Mouse (Mus musculus) forebrain, embryonic 12.5 days (tissue): ENCODE results near the gene Tnni1. TPM values are rescaled to one million over a fixed set of nuclear protein-coding genes. Genes with fewer than 3 reads are reported as not detected.
A peak's percentile ranks its signal among the peaks of the same experiment; 100 is the strongest.

Experiments
- ATAC-seq: fragments of 200-750 bp; cut with Nextera tagmentation; 2 replicates; pipeline ENCODE4 v1.8.0; 2017; ENCODE audit warnings: moderate TSS enrichment; ENCODE audit not compliant: low FRiP score
- H3K27ac ChIP-seq: fragments of 300-500 bp; sonication (generic); 2 replicates; pipeline ENCODE4 v1.5.1; 2016; ENCODE audit warnings: mild to moderate bottlenecking
- H3K27me3 ChIP-seq: fragments of 300-500 bp; sonication (generic); 2 replicates; pipeline ENCODE4 v1.6.1; 2016; ENCODE audit warnings: mild to moderate bottlenecking
- H3K36me3 ChIP-seq: fragments of 300-500 bp; sonication (generic); replicated peaks from 2 replicates; pipeline ENCODE4 v1.6.1; 2016; ENCODE audit warnings: mild to moderate bottlenecking
- H3K4me1 ChIP-seq: fragments of 300-500 bp; sonication (generic); 2 replicates; pipeline ENCODE4 v1.6.1; 2016
- H3K4me2 ChIP-seq: fragments of 300-500 bp; sonication (generic); 2 replicates; pipeline ENCODE4 v1.6.1; 2016; ENCODE audit warnings: mild to moderate bottlenecking, moderate library complexity
- H3K4me3 ChIP-seq: fragments of 300-500 bp; sonication (generic); replicated peaks from 2 replicates; pipeline ENCODE4 v1.5.1; 2016; ENCODE audit warnings: mild to moderate bottlenecking
- H3K9ac ChIP-seq: fragments of 300-500 bp; sonication (generic); 2 replicates; pipeline ENCODE4 v1.6.1; 2016; ENCODE audit warnings: mild to moderate bottlenecking
- H3K9me3 ChIP-seq: fragments of 300-500 bp; sonication (generic); 2 replicates; pipeline ENCODE4 v1.6.1; 2016
- WGBS: fragments of 180-500 bp; shearing (Covaris S2); methylation state at CpG from one replicate; pipeline ENCODE4 v1.1.7; 2016; 5-methylcytosine and 5-hydroxymethylcytosine counted together
- polyA plus RNA-seq: library from polyadenylated mRNA; unstranded; fragments of >200 nt; fragmentation: Nextera tagmentation; extraction: Ambion mirVana; gene quantifications from 2 replicates; pipeline ENCODE4 v1.2.1, GENCODE M21; 2016

Tnni1 gene
- polyA plus RNA-seq, 1 experiment from 2014 or later: 1.4 TPM

DNA sequence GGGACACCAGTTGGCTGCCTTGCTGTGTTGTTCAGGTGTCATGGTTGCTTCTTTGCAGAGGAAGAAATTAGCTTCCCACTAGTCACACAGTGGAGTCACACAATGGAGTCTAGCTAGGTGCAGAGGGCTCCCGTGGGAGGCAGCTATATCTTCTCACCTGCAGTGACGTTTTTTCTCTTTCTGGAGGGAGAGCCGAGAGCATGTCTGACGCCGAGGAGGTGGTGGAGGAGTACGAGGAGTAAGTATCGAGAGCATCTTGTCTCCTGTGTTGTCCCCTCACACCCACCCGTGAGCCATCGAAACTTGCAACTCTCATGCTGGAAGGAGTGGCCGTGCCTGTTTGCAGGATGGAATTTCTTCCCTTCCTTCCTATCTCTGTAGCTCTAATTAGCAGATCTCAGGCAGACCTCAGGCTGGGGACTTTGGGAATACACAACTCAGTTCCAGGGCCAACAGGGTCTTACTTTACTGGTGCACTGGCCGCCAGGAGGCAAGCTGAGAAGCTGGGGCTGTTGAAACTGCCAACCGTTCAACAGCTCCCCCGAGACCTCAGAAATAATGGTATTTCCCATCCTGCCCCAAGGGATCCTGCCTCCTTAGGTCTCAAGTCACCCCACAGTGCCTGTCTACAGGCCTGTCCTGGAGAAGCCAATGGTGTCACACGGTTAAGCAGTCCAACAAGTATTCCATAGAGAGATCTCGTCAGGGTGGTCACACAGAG is 61.6 kb downstream of the Tnni1 start:
- no peaks in the 10 kb centered on the region; the same call in 1 of the 2 replicates for H3K4me1 ChIP-seq
- ATAC-seq: no peak
- no peak overlapping the region for H3K9ac ChIP-seq
- H3K4me3 ChIP-seq: no peak overlapping the region
- H3K27ac ChIP-seq: no peak overlapping the region
- H3K36me3 ChIP-seq: no peaks in the 10 kb centered on the region
- no peak overlapping the region for H3K4me2 ChIP-seq
- no peaks in the 10 kb centered on the region for H3K27me3 ChIP-seq
- WGBS: 78% methylated on average over 15 of the region's 15 CpGs
- H3K9me3 ChIP-seq: no peaks in the 10 kb centered on the region

GRCm38 (mm10) chr1:135843519-135844262 is 64.5 kb downstream of the Tnni1 start:
- no peak overlapping the region for H3K9ac ChIP-seq
- H3K9me3 ChIP-seq: no peaks in the 10 kb centered on the region
- no peaks in the 10 kb centered on the region for H3K27me3 ChIP-seq
- H3K36me3 ChIP-seq: no peaks in the 10 kb centered on the region
- H3K27ac ChIP-seq: no peak overlapping the region
- no peak for ATAC-seq
- H3K4me3 ChIP-seq: no peak overlapping the region
- H3K4me1 ChIP-seq: no peaks in the 10 kb centered on the region
- 92% methylated on average over 10 of the region's 10 CpGs for WGBS
- H3K4me2 ChIP-seq: no peak overlapping the region

DNA sequence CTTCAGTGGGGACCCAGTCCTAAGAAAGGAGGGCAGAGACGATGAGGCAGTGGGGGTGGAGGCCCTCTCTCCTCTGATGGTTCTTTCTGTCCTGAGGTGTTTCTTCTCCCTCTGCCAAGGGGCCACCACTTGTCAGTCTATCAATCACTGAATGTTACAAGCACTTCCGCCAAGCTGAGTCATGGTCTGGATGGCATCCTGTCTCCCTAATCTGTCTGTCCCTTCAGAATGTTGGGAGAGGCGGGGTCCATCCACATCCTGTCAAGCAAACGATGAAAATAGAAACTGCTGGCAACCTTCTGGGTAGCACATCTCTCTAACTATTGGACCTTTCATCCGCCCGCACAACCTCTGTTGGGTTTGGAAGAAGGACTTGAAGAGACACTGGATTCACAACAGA is 65.2 kb downstream of the Tnni1 start:
- Histone ChIP-seq H3K27ac (no peak overlapping the region), H3K4me2 (no peak overlapping the region)
- 85% methylated on average over 6 of the region's 6 CpGs for WGBS

DNA sequence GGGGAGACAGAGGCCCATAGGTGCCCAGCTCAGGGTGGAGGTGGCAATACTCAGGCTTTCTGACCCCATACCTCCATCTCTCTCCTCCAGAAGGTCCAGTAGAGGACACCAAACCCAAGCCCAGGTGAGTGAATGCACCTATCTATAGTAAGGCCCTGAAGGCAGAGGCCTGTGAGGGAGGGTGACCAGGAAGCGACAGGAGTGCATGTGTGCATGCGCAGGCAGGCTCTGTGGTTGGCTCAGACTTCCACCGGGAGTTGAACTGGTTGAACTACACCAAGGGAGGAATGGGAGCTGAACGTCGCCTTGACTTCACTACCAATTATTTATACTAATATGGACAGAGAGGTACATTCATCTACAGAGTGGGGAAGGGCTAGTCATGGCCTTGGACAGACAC is 67.4 kb downstream of the Tnni1 start:
- Histone ChIP-seq H3K27ac (no peak overlapping the region), H3K9ac (no peak overlapping the region), H3K4me3 (no peak overlapping the region), H3K4me2 (no peak overlapping the region), H3K27me3 (no peaks in the 10 kb centered on the region), H3K36me3 (no peaks in the 10 kb centered on the region), H3K9me3 (no peaks in the 10 kb centered on the region), H3K4me1 (peaks cover 7% of the 10 kb centered on the region)
- ATAC-seq: no peak
- 70% methylated on average over 5 of the region's 5 CpGs for WGBS

More for the DNA sequence above, 65.2 kb downstream of the Tnni1 start:
- 0 out of 2 replicates have a peak, but pooled peaks cover 4% of the 10 kb centered on the region for H3K4me1 ChIP-seq
- H3K9me3 ChIP-seq: no peaks in the 10 kb centered on the region
- H3K27me3 ChIP-seq: no peaks in the 10 kb centered on the region
- H3K36me3 ChIP-seq: no peaks in the 10 kb centered on the region
- no peak for ATAC-seq
- H3K9ac ChIP-seq: no peak overlapping the region
- no peak overlapping the region for H3K4me3 ChIP-seq

DNA sequence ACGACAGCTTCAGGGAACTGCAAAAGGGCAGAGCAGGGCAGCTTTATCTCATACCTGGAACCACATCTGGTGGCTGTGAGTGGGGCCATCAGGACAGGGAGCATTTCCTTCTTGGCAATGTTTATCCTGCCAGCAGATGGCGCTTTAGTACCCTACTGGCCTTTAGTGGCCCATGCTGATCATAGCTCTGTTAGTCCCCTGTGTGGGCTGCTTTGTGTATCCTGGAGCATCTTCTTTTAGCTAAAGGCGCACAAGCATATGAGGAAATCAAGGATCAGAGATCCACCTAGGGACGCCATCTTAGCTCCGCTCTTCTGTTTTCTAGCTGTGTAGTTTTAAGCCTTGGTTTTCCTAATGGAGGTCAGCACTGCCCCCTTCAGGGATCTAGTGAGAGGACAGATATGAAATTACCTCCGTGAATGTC is 67.9 kb downstream of the Tnni1 start:
- H3K27me3 ChIP-seq: no peaks in the 10 kb centered on the region
- 31% methylated on average over 6 of the region's 6 CpGs for WGBS
- H3K4me1 ChIP-seq: peaks cover 13% of the 10 kb centered on the region
- H3K9ac ChIP-seq: no peak overlapping the region
- H3K4me2 ChIP-seq: no peak overlapping the region
- no peaks in the 10 kb centered on the region for H3K36me3 ChIP-seq
- no peak overlapping the region for H3K27ac ChIP-seq
- H3K4me3 ChIP-seq: no peak overlapping the region
- ATAC-seq: no peak
- H3K9me3 ChIP-seq: no peaks in the 10 kb centered on the region

- Histone ChIP-seq H3K4me3 (no peak overlapping the region), H3K9me3 (no peaks in the 10 kb centered on the region), H3K4me2 (no peak overlapping the region), H3K27ac (no peak overlapping the region), H3K9ac (no peak overlapping the region), H3K27me3 (no peaks in the 10 kb centered on the region), H3K4me1 (peaks cover 19% of the 10 kb centered on the region), H3K36me3 (no peaks in the 10 kb centered on the region)
- WGBS: 89% methylated on average over 17 of the region's 17 CpGs
- ATAC-seq: no peak
Observed at GRCm38 (mm10) chr1:135847611-135848351, 68.5 kb downstream of the Tnni1 start.

DNA sequence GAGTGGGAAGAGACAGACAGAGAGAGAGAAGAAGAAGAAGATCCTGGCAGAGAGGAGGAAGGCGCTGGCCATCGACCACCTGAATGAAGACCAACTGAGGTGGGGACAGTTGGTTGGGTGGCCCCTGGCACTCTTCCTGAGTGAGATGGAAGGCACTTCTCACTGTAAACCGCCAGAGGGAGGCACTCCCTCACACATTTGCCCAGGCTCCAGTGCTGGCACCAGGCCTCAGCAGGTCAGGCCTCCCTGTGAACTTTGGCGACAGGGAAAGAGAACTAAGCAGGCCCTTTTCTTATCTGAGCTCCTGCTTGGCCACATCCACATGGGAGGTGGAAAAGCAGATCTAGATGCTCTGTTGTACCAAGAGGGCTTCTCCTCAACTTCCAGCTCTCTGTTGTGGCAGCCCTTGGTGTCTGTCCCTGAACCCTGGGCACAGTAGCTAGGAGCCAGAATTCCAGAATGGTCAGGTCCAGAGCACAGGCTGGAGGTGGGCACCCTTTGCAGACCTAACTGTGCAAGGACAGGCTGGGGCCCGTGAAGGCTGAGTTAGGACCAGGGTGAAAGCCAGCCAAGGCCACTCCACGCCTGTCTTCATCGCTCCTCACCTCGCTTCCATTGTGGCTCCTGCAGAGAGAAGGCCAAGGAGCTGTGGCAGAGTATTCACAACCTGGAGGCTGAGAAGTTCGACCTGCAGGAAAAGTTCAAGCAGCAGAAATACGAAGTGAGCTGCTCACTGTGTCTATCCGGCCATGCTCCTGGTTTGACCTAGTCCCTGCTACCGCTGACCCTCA is 71.7 kb downstream of the Tnni1 start:
- Histone ChIP-seq H3K36me3 (no peaks in the 10 kb centered on the region), H3K27me3 (no peaks in the 10 kb centered on the region), H3K27ac (no peak overlapping the region), H3K4me1 (peaks cover 22% of the 10 kb centered on the region), H3K9me3 (no peaks in the 10 kb centered on the region), H3K4me3 (no peak overlapping the region), H3K4me2 (no peak overlapping the region), H3K9ac (no peak overlapping the region)
- WGBS: 70% methylated on average over 12 of the region's 12 CpGs
- no peak for ATAC-seq

DNA sequence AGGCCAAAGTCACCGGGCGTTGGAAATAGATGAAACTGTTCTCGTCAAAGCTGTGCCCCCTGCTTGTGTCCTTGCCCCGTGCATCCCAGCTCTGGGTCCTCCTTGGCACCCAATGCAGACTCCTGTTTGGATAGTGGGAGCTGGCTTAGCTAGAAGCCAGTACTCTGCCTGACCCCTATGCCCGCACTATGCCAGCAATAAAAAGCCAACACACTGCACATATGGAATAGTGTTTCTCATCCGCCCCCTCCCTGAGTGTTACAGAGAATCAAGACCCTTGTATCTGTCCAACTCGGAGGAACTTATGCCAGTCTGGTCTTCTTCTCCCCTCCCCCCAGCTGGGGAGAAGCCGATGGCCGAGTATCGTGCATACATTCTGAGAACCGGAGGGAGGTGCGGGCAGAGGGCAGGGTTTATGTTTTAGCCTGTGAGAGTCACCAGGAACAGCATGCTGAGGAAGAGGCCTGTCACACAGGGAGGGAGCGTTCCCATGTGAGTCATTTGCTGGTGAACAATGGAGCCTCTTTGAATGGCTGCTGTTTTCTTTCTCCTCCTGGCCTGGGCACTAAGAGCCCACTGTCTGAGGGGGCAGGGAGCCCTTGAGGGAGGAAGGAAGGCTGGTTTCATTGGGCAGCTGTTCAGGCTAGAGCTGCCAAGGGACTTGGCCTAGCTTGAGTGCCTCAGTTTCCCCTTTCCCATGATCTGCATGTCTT is 73.0 kb downstream of the Tnni1 start:
- Histone ChIP-seq H3K36me3 (no peaks in the 10 kb centered on the region), H3K4me1 (peaks cover 22% of the 10 kb centered on the region), H3K9me3 (no peaks in the 10 kb centered on the region), H3K9ac (no peak overlapping the region), H3K27ac (0 out of 2 replicates have a peak overlapping the region, but pooled peaks have one; percentile 5), H3K27me3 (no peaks in the 10 kb centered on the region), H3K4me3 (no peak overlapping the region), H3K4me2 (no peak overlapping the region)
- WGBS: 45% methylated on average over 13 of the region's 13 CpGs
- peak; percentile 77; the same call in 1 of the 2 replicates for ATAC-seq

GRCm38 (mm10) chr1:135853200-135853599 is 74.0 kb downstream of the Tnni1 start:
- no peak overlapping the region for H3K27ac ChIP-seq
- H3K4me2 ChIP-seq: no peak overlapping the region
- no peaks in the 10 kb centered on the region for H3K27me3 ChIP-seq
- H3K4me3 ChIP-seq: no peak overlapping the region
- H3K4me1 ChIP-seq: peaks cover 22% of the 10 kb centered on the region
- 94% methylated on average over 4 of the region's 4 CpGs for WGBS
- no peak overlapping the region for H3K9ac ChIP-seq
- no peaks in the 10 kb centered on the region for H3K9me3 ChIP-seq
- ATAC-seq: no peak
- H3K36me3 ChIP-seq: no peaks in the 10 kb centered on the region

- Histone ChIP-seq H3K27me3 (no peaks in the 10 kb centered on the region), H3K4me3 (no peak overlapping the region), H3K36me3 (no peaks in the 10 kb centered on the region), H3K4me2 (no peak overlapping the region), H3K9me3 (no peaks in the 10 kb centered on the region), H3K27ac (no peak overlapping the region), H3K4me1 (peaks cover 18% of the 10 kb centered on the region), H3K9ac (no peak overlapping the region)
- no peak for ATAC-seq
- WGBS: 86% methylated on average over 6 of the region's 6 CpGs
Observed at GRCm38 (mm10) chr1:135854591-135855343, 75.5 kb downstream of the Tnni1 start.

DNA sequence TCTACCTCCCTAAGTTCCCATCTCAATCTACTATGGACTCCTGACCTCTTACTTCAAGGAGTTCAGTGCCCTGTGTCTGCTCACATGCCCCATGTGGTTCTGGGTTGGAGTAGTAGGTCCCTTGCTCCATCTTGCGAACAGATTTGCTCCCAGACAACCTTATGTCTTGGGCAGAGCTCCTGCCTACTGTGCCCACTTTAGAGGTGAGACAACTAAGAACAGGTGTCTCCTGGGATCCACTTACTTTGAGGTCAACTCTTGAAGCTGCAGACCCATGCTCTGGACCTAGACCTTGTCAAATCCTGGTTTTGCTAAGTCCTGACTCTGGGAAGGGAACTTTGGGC is 76.1 kb downstream of the Tnni1 start:
- Histone ChIP-seq H3K4me3 (no peak overlapping the region), H3K4me1 (peaks cover 18% of the 10 kb centered on the region), H3K27me3 (no peaks in the 10 kb centered on the region), H3K27ac (no peak overlapping the region), H3K36me3 (no peaks in the 10 kb centered on the region), H3K4me2 (no peak overlapping the region), H3K9me3 (no peaks in the 10 kb centered on the region), H3K9ac (no peak overlapping the region)
- ATAC-seq: no peak
- WGBS: 96% methylated on average over 1 of the region's 1 CpGs
